Mouse (Mus musculus): ENCODE data around the gene Amz1. TPM values are rescaled to one million over a fixed set of nuclear protein-coding genes. Genes with fewer than 3 reads are reported as not detected.

The Amz1 gene
- total and polyA plus RNA-seq, 2 experiments from 2014 or later, result 0.08 to 0.94 TPM

DNA sequence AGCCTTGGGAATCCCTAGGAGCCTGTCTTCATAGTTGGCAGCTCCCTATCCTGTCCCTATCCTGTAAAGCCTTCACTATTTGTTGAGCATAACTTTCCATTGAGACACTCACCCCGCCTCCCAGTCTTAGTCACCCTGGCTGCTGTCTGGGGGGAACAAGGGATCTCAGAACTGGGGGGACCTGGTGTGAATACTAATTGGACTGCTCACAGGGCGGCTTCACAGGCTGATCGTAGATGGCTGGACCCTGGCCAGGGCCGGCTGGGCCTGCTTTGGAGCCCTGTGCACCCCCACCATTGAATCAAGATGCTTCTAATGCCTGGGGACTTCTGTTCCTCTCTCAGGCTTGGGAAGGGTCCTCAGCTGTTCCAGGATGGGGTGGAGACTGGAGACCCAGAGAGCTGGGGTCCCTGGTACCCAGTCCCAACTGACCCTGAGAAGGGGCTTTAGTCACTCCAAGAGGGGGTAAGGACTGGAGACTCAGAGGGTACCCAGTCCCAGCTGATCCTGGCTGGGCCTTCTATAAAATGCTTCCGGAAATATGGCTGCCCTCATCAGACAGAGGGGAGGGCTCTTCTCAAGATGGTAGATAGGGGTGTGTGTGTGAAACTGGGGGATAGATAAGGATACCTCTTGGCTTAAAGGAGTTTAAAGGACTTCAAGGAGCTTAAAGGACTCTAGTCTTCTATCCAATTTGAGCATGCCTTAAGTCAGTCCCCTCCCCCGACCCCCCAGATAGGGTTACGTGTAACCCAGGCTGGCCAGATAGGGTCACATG lies 2.3 kb downstream of the Amz1 start:
- Histone ChIP-seq H3K36me3 (replicated peaks; ENCODE audit: control insufficient read depth, insufficient read depth, low read length) (no peaks in the 10 kb centered on the region), H3K9ac (replicated peaks; ENCODE audit: low read depth, low read length) (no peak overlapping the region)
- TF ChIP-seq CTCF (IDR thresholded peaks at IDR 0.05; ENCODE audit: low read depth), result no peak

DNA sequence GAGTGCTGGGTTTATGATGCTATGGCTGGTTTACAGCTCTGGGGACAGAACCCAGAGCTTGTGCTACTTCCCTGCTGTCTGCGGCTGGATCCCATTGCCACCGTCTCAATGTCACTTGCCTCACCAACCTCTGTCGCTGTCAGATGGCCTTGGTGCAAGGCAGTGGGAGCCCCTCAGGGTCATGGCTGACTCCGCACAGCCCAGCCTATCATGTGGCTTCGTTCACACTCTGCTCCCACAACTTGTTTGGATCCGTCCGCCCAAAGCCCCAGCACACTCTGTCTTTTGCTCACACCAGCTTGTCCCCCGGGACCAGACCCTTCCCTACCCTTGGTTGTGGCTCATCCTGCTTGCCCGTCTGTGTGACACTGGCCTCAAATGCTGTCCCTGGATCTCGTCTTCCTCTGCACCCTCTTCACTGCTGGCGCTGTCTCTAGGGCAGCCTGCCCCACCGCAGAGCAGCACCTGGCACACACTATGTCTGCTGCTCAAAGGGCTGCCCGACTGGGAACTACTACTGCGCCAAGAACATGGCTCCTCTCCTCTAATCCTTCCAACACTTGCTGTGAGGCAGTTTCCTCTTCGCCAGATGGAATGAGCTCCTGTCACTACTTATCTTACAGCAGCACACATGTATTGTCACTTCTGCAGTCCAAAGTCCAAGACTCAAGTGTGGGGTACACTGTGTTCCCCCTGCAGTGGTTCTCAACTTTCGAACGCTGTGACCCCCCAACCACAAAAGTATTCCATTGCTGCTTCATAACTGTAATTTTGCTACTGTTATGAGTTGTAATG lies 3.2 kb downstream of the Amz1 start:
- Histone ChIP-seq H3K4me1 (ENCODE audit: control insufficient read depth, insufficient read depth) (no peaks in the 10 kb centered on the region), H3K27ac (ENCODE audit: low read depth) (no peak overlapping the region), H3K27me3 (ENCODE audit: control insufficient read depth, insufficient read depth, low read length) (no peaks in the 10 kb centered on the region), H3K4me2 (ENCODE audit: low read depth, low read length) (no peak overlapping the region), H3K36me3 (replicated peaks; ENCODE audit: control insufficient read depth, insufficient read depth, low read length) (no peaks in the 10 kb centered on the region), H3K9me3 (replicated peaks; ENCODE audit: control insufficient read depth, low read length) (no peaks in the 10 kb centered on the region), H3K4me3 (ENCODE audit: low read depth, low read length) (no peak overlapping the region), H3K9ac (replicated peaks; ENCODE audit: low read depth, low read length) (no peak overlapping the region)
- no peak for ATAC-seq (ENCODE audit: insufficient read depth, low read depth)
- no peak for TF ChIP-seq EP300 (IDR thresholded peaks at IDR 0.05; ENCODE audit: low read depth)
- no peak for TF ChIP-seq CTCF (IDR thresholded peaks at IDR 0.05; ENCODE audit: low read depth)
- 75% methylated on average over 17 of the region's 17 CpGs for WGBS
- DNase-seq (ENCODE audit: low spot score), result no peak

More for the DNA sequence above, 2.3 kb downstream of the Amz1 start:
- DNase-seq (ENCODE audit: low spot score) (no peak), ATAC-seq (ENCODE audit: insufficient read depth, low read depth) (no peak)
- 81% methylated on average over 7 of the region's 7 CpGs for WGBS
- Histone ChIP-seq H3K27ac (ENCODE audit: low read depth) (no peak overlapping the region), H3K4me1 (ENCODE audit: control insufficient read depth, insufficient read depth) (no peaks in the 10 kb centered on the region), H3K27me3 (ENCODE audit: control insufficient read depth, insufficient read depth, low read length) (no peaks in the 10 kb centered on the region), H3K9me3 (replicated peaks; ENCODE audit: control insufficient read depth, low read length) (no peaks in the 10 kb centered on the region), H3K4me3 (ENCODE audit: low read depth, low read length) (no peak overlapping the region), H3K4me2 (ENCODE audit: low read depth, low read length) (no peak overlapping the region)

DNA sequence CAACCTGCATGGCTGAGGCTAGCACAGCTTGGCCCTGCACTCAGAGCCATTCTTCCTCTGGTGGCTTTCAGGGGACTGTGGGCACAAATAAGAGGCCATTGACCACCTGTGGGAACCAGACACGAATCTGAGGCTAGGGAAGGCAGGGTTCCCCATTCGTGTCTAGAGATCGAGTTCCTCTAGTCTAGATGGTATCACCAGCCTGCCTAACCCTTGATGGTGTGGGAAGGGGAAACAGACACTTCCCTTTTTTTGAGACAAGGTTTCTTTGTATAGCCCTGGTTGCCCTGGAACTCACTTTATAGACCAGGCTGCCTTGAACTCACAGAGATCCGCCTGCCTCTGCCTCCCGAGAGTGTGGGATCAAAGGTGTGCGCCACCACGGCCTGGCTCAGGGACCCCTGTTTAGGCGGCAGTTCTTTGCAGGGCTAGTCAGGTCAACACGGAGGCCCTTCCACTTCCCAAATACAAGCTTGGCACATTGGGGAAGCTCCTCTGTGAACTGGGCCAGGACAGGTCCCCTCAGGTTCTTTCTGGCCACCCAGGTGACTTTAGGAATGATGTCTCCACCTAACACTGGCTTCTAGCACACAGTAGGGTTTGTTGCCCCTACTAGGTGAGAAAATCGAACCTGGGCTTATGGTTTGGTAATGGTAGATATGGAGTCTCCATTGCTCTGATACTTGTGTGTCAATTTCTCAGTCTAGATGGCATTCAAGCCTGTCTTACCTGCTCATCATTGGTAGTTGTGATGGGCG lies 7.3 kb downstream of the Amz1 start:
- DNase-seq (ENCODE audit: low spot score) (no peak), ATAC-seq (ENCODE audit: insufficient read depth, low read depth) (no peak)
- peaks cover 17% of the 10 kb centered on the region for H3K27me3 ChIP-seq (ENCODE audit: control insufficient read depth, insufficient read depth, low read length)
- H3K4me3 ChIP-seq (ENCODE audit: low read depth, low read length), result no peak overlapping the region
- no peak overlapping the region for H3K9ac ChIP-seq (replicated peaks; ENCODE audit: low read depth, low read length)
- peaks cover 6% of the 10 kb centered on the region for H3K4me1 ChIP-seq (ENCODE audit: control insufficient read depth, insufficient read depth)
- no peaks in the 10 kb centered on the region for H3K9me3 ChIP-seq (replicated peaks; ENCODE audit: control insufficient read depth, low read length)
- no peak overlapping the region for H3K27ac ChIP-seq (ENCODE audit: low read depth)
- no peaks in the 10 kb centered on the region for H3K36me3 ChIP-seq (replicated peaks; ENCODE audit: control insufficient read depth, insufficient read depth, low read length)
- no peak overlapping the region for H3K4me2 ChIP-seq (ENCODE audit: low read depth, low read length)
- 79% methylated on average over 11 of the region's 11 CpGs for WGBS
- no peak for TF ChIP-seq EP300 (IDR thresholded peaks at IDR 0.05; ENCODE audit: low read depth)
- no peak for TF ChIP-seq CTCF (IDR thresholded peaks at IDR 0.05; ENCODE audit: low read depth)

DNA sequence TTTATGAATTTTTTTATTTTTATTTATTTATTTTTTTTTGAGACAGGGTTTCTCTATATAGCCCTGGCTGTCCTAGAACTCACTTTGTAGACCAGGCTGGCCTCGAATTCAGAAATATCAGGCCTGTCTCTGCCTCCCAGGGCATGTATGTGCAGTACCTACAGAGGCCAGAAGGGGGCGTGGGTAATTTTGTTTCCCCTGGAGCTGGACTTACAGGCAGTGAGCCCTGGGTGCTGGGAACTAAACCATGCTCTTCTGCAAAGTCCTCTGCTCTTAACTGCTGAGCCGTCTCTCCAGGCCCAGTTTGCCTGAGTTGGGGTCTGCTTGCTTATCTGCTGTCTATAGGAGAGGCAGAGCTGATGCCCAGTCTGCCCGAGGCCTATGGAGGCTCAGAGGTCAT lies 8.3 kb downstream of the Amz1 start:
- Histone ChIP-seq H3K4me2 (ENCODE audit: low read depth, low read length) (no peak overlapping the region), H3K4me3 (ENCODE audit: low read depth, low read length) (no peak overlapping the region), H3K4me1 (ENCODE audit: control insufficient read depth, insufficient read depth) (peaks cover 6% of the 10 kb centered on the region), H3K9ac (replicated peaks; ENCODE audit: low read depth, low read length) (no peak overlapping the region), H3K9me3 (replicated peaks; ENCODE audit: control insufficient read depth, low read length) (no peaks in the 10 kb centered on the region), H3K27ac (ENCODE audit: low read depth) (no peak overlapping the region), H3K36me3 (replicated peaks; ENCODE audit: control insufficient read depth, insufficient read depth, low read length) (no peaks in the 10 kb centered on the region), H3K27me3 (ENCODE audit: control insufficient read depth, insufficient read depth, low read length) (peaks cover 26% of the 10 kb centered on the region)
- WGBS, result 60% methylated on average over 4 of the region's 4 CpGs
- TF ChIP-seq EP300 (IDR thresholded peaks at IDR 0.05; ENCODE audit: low read depth) (no peak), CTCF (IDR thresholded peaks at IDR 0.05; ENCODE audit: low read depth) (no peak)
- DNase-seq (ENCODE audit: low spot score), result no peak
- ATAC-seq (ENCODE audit: insufficient read depth, low read depth), result no peak

DNA sequence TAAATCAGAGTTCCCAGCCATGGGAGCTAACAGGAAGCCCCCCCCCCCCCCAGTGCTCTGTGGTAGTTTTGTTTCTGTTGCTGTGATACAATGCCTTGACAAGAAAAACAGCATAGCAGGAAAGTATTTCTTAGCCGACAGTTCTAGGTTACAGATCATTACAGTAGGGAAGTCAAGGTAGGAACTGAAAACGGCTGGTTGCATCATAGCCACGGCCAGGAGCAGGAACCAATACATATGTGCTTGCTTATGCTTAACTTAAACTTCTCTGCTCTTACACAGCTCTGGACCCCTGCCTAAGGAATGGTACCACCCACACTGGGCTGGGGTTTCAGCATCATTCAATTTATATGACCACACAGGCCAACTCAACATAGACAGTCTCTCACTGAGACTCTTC lies 9.4 kb downstream of the Amz1 start:
- WGBS, result 49% methylated on average over 3 of the region's 3 CpGs
- no peak overlapping the region for H3K9ac ChIP-seq (replicated peaks; ENCODE audit: low read depth, low read length)
- H3K27ac ChIP-seq (ENCODE audit: low read depth), result no peak overlapping the region
- H3K36me3 ChIP-seq (replicated peaks; ENCODE audit: control insufficient read depth, insufficient read depth, low read length), result no peaks in the 10 kb centered on the region
- H3K4me3 ChIP-seq (ENCODE audit: low read depth, low read length), result no peak overlapping the region
- peaks cover 6% of the 10 kb centered on the region for H3K4me1 ChIP-seq (ENCODE audit: control insufficient read depth, insufficient read depth)
- no peak for ATAC-seq (ENCODE audit: insufficient read depth, low read depth)
- H3K27me3 ChIP-seq (ENCODE audit: control insufficient read depth, insufficient read depth, low read length), result peaks cover 26% of the 10 kb centered on the region
- H3K9me3 ChIP-seq (replicated peaks; ENCODE audit: control insufficient read depth, low read length), result no peaks in the 10 kb centered on the region
- TF ChIP-seq CTCF (IDR thresholded peaks at IDR 0.05; ENCODE audit: low read depth) (no peak), EP300 (IDR thresholded peaks at IDR 0.05; ENCODE audit: low read depth) (no peak)
- DNase-seq (ENCODE audit: low spot score), result no peak
- H3K4me2 ChIP-seq (ENCODE audit: low read depth, low read length), result no peak overlapping the region
